Comparison of ENCODE assay signal across 15 mouse cellular contexts in genomic region chr17:86323310-86323709, GRCm38 (mm10).
DNase-seq lines count a peak whose midpoint lies in the region; ATAC-seq lines count a peak whose summit lies in the region.
"Had no signal": no experiment of that assay in that cellular context is flagged by ENCODE, and none has a peak within 500 bp of the region (broad histone marks: within the 10 kb centered on the region; RNA-seq: fewer than 3 reads in every experiment).

No protein-coding gene starts in this region.

- H3K9ac ChIP-seq in kidney, embryonic 14.5 days (ENCODE audit: low read depth, low read length), result no peak overlapping the region

- no peaks in the 10 kb centered on the region for H3K9me3 ChIP-seq in kidney, embryonic 14.5 days (ENCODE audit: control insufficient read depth, low read length)
- H3K9me3 ChIP-seq: G1E had no signal

- H3K27ac ChIP-seq in kidney, embryonic 14.5 days (ENCODE audit: low read depth, low read length), result peak overlapping the region; percentile 12; the same call in 1 of the 2 replicates
- H3K27ac ChIP-seq: kidney, postnatal 0 days; left cerebral cortex, adult 2 months had no signal

- H3K27me3 ChIP-seq in kidney, embryonic 14.5 days (ENCODE audit: control insufficient read depth, insufficient read depth, low read length), result no peaks in the 10 kb centered on the region

- no peaks in the 10 kb centered on the region for H3K36me3 ChIP-seq in kidney, embryonic 14.5 days (ENCODE audit: control insufficient read depth, insufficient read depth, low read length)
- H3K36me3 ChIP-seq: G1E had no signal

- H3K4me2 ChIP-seq in kidney, embryonic 14.5 days (replicated peaks; ENCODE audit: low read depth, low read length), result no peak overlapping the region
- H3K4me2 ChIP-seq: liver, embryonic 11.5 days had no signal

- no peak for DNase-seq in kidney, adult 8-10 months
- DNase-seq in CD4-positive helper T cell, adult 2 months (ENCODE audit: low read depth, low spot score), result peak; percentile 68
- no peak for DNase-seq in urinary bladder, postnatal 25 days (ENCODE audit: low spot score)
- DNase-seq: cerebellum, postnatal 36 days; heart, postnatal 36 days; lung, postnatal 36 days had no signal

- H3K4me1 ChIP-seq in kidney, embryonic 14.5 days (ENCODE audit: control insufficient read depth, insufficient read depth, low read length), result peaks cover 16% of the 10 kb centered on the region

- peak; percentile 33; the same call in 1 of the 2 replicates for ATAC-seq in kidney, embryonic 14.5 days (ENCODE audit: low FRiP score, low TSS enrichment)
- peak; percentile 76 for ATAC-seq in activated CD4-positive, CD25-positive, alpha-beta regulatory T cell, adult 4 months
- ATAC-seq in monocyte, adult 5-6 weeks (replicated peaks; ENCODE audit: insufficient number of reproducible peaks, low FRiP score, low TSS enrichment, poor library complexity, severe bottlenecking), result peak; percentile 40
- ATAC-seq in megakaryocyte-erythroid progenitor cell, adult 5-6 weeks (replicated peaks; ENCODE audit: low FRiP score, low TSS enrichment, poor library complexity, severe bottlenecking), result no peak

- no peak overlapping the region for H3K4me3 ChIP-seq in kidney, embryonic 14.5 days (ENCODE audit: low read length)
- H3K4me3 ChIP-seq: left cerebral cortex, adult 2 months; myocyte had no signal

- WGBS in kidney, embryonic 14.5 days, result 19% methylated on average over 4 of the region's 4 CpGs
